Mouse (Mus musculus) layer of hippocampus, adult 8-10 months (tissue): ENCODE measurements around the gene Rbm28. TPM values are rescaled to one million over a fixed set of nuclear protein-coding genes. Genes with fewer than 3 reads are reported as not detected.
A peak's percentile ranks its signal among the peaks of the same experiment; 100 is the strongest.
"Not testable (repeated sequence)": the region's sequence is repeated elsewhere in the genome, so short reads cannot be mapped to it uniquely, and the experiment has no call there.

ENCODE experiments used
- DNase-seq, 2 experiments: peaks; one replicate each; pipeline ENCODE4 v3.0.0; 2022; ENCODE audit warnings: low spot score in 2 of 2
- total RNA-seq, 4 experiments: library from RNA; stranded (reverse); gene quantifications; 2 replicates each; pipeline ENCODE4 v1.2.4; 2022

Gene Rbm28
- total RNA-seq, 4 experiments from 2014 or later = 38.0 to 52.6 (median 44.6) TPM

DNA sequence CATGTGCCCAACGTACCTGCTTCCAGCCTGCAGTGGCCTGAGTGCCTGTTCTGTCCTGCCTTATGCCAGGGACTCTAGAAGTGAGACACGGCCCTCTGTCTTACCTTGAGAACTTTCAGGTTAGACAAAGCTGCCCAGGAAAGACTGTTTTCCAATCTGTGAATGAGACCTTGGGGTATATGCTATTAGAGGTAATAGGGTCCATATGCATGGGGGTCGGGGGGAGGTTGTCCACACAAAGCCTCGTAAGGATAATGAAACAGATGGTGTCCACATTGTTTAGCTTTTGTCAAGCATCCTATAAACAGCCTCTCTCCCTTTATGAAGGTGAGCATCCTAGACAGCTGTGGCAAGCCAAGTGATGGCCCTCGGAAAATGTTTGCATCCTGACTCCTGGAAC is 30.3 kb upstream of the Rbm28 start:
- DNase-seq = no peak

DNA sequence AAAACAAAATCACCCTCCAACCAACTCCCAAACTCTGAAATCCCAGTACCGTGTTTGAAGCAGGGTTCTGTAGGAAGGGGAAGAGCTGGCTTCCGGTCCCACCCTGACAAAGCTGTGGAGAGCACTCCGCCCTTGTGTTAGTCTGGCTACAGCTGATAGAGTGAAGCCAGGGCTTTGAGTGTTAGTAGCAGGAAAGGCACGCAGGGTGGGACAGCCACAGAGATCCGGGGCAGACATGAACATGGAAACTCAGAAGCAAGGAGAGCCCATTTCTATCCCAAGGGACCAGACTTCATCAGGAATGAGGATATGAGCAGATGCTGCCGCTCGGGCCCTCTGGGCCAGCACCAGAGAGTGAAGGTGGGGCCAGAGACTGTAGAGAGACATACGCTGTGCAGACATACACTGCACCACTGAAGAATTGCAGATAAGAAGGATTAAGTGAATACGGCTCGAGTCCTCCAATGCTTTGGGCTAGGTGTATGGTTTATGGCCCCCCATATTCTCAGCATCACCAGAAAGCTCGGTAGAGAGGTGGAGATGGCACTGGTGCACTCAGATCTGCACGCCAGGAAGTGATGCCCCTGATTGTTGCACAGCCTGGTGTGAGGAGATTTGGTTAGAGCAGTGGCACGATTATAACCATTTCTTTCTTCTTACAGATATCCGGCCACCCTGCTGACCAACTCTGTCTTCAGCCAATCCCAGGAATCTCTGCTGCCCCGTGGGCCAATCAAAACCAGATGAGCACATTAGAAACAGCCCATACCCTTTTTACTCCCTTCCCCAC is 29.4 kb upstream of the Rbm28 start:
- DNase-seq = no peak

DNA sequence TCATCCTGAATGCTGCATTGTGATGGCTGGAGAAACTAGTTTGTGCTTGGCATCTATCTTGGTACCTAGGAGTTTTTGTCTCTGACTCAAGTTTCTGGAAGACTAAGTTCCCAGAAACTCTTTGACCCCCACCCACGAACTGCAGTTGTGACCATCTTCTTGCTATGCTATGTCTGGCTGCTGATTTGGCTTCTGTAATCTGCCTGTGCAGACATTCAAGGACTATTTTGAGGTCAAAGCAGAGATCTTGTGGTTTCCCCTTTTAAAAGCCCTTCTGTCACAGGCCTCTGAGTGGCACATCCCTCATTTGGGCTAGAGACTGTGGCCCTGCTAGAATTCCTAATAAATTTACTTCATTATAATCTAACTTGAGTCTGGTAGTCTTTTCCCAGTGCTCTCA is 23.1 kb upstream of the Rbm28 start:
- DNase-seq = no peak

DNA sequence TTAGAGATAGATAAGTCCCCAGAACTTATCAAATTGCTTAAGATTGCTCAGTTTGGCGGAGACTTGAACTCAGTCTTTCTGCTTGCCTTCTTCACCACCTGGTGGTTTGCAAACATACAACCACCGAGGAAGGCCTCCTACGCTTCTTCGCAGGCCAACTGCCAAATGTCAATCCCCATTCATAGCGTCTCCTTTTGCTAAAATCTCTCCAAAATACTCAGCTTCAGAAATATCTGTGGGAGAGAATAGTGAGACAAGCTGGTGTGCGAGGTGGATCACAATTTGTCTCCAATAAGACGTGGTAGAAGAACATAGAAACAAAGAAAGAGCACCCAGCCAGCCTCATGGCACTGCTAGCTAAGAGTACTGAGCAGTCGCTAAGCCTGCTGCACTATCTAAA is 15.0 kb upstream of the Rbm28 start:
- peak in 1 of 2 experiments; percentile 70 for DNase-seq

DNA sequence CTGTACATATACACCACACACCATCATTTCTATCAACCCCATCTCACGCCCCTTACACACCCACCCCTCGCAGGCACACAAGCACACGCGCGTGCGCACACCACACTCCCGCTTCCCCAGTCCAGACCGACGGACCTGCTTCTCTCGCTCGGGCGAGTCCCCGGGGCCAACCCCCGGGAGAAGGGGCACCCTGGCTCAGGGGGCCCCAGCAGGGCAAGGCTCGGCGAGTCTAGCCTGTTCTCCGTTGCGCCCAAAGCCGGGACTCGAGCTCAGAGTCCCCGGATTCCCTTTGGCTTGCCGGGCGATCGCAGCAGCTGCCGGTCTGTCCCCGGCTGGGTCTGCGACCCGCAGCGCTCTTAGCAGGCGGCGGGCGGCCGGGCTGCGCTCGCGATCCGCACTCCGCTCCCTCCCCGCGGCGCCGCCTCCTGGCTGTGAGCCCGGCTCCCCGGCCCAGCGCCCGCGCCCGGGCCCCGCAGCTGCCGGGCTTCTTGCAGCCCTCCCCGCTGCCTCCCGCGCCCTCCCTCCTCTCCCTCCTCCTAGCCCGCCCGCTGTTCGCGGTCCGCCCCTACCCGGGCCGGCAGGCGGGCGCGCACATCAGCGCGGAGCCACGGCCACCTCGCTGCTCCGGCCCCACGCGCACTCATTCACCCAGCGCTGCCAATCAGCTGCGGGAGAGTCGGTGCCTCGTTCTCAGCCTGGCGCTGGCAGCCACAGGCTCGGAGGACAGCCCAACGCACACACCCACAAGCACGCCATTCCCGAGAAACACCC is 14.3 kb upstream of the Rbm28 start, which contains the start of gene Prrt4:
Gene Prrt4 (minus strand): TSS at position 697 of the 771 bp plus-strand sequence.
- DNase-seq = peak; percentile 60 to 65

DNA sequence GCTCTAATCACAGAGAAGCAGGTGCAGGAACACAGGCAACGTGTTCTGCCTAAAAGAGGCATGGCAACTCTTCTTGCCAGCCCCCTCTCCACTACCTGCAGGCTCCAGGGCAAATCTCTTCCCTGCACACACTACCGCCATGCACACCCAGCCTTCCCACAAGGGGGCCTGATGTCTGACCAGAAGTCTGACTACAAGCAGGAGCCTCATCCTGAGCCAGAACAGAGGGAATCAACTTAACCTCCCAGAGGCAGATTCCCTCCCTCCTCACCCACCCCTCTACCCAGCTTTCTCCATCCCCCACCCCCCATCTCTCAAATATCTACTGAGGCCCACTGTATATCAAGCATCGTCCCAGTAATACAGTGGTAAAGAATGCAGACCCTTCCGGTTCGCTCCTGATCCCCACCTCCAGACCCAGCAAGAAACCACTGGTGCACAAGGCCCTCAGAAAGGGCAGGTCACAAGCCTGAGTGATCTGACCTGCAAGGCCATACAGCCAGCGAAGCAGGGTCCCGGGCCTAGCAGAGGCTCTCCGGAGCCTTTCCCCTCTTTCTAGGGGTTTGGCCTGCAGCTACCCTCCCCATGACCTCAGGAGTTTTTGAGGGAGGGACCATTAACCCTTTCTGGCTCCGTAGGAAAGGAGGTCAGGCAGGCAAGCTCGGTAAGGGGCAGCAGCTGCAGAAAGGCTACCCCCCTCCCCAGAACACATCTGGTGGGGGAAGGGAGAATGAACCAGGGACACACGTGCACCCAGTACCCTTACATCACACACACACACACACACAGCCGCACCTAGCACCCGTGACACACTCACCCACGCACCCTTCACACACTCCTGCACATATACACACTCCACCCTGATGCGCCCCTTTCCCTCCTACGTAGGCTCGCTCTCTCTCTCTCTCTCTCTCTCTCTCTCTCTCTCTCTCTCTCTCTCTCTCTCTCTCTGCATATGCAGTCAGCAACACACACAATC is 13.4 kb upstream of the Rbm28 start:
- no peak for DNase-seq

- no peak for DNase-seq
Measured at GRCm38 (mm10) chr6:29175113-29175512, 10.3 kb upstream of the Rbm28 start.

DNA sequence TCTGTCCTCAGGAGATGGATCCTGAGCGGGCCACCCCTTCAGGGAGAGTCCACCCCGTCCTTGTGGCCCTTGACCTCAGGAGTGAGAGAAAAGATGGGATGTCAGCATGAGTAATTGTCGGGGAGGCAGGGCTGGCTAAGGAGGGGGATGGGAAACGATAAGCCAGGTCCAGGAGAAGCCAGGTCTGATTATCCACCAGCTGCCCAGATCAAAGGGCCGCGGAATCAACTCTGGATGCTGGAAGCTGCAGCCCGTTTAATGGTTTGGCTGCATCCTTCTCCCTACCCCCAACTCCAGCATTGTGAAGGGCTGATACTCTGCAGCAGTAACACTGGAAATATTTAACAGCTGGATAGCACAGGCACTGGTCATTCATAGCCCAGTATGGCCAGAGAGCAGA is 9.6 kb upstream of the Rbm28 start:
- DNase-seq = no peak

- peak in 1 of 2 experiments; percentile 62 for DNase-seq
Measured at GRCm38 (mm10) chr6:29170952-29171388, 6.2 kb upstream of the Rbm28 start.

- DNase-seq = no peak
Measured at GRCm38 (mm10) chr6:29170063-29170921, 5.5 kb upstream of the Rbm28 start.

GRCm38 (mm10) chr6:29169675-29170062 is 4.9 kb upstream of the Rbm28 start:
- no peak for DNase-seq

DNA sequence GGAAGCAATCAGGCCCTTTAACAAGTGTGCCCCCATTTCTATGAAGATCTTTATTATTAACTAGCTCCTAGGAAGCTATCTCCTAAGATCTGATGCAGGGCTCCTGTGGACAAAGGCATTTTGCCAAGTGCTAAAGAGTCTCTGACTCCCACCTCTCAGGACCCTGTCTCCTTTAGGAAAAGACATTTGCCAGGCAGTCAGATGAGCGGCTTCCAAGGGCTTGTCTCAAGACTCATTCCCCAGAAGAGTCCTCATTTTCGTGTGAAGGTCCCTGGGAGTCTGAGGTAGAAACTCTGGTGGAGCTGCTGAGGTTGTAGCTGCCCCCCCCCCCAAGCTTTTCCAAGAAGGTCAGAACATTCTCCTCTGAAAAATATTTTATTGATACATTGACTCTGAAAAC is 4.1 kb upstream of the Rbm28 start:
- no peak for DNase-seq

DNA sequence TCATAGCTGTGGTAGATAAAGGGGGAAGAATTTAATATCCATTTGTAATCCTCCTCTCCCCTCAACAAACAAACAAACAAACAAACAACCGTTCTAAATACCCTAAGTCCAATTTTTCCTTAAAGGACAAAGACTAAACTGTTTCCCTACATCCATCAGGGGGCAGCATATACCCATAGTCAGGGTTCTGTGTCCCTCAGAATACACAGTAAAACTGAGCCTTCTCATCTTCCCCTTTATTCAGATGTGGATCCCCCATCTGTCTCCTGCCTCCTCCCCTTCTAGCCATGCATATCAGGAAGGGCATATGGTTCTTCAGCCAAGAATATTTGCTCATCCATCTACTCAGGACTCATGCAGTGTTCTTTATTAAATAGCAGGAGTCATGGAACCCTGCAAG is 1.4 kb upstream of the Rbm28 start:
- DNase-seq = peak; percentile 36 to 50

GRCm38 (mm10) chr6:29161291-29161690 is 3.5 kb downstream of the Rbm28 start:
- DNase-seq = not testable (repeated sequence)

DNA sequence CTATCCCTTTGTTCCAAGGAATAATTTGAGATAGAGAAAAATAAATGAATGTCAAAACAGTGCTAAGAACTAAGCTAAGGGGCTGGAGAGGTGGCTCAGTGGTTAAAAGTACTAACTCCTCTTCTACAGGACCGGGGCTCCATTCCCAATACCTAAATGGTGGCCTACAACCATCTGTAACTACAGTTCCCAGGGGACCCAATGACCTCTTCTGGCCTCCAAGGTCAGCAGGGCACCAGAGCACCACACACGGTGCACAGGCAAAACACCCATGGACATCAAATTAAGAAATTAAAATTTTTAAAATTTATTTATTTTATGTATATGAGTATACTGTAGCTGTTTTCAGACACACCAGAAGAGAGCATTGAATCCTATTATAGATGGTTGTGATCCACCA is 4.0 kb downstream of the Rbm28 start:
- DNase-seq = no peak

DNA sequence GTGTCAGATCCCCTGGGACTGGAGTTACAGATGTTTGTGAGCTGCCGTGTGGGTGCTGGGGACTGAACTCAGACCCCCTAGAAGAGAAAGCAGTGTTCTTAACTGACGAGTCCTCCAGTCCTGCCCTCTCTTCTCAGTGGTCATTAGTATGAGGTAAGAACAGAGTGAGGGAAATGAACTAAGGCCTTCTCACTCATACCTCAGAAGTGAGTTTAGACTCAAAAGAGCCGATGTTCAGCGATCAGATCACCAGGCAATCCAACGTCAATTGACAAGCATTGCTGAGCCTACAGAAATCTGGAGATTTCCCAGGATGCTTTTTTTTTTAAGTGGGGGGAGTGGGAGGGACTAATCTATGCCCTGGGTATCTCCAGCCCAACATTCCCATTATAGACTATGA is 8.5 kb downstream of the Rbm28 start:
- DNase-seq = no peak

- DNase-seq = no peak
Measured at GRCm38 (mm10) chr6:29150001-29150400, 14.8 kb downstream of the Rbm28 start.

GRCm38 (mm10) chr6:29147407-29148010 is 17.3 kb downstream of the Rbm28 start:
- no peak for DNase-seq

DNA sequence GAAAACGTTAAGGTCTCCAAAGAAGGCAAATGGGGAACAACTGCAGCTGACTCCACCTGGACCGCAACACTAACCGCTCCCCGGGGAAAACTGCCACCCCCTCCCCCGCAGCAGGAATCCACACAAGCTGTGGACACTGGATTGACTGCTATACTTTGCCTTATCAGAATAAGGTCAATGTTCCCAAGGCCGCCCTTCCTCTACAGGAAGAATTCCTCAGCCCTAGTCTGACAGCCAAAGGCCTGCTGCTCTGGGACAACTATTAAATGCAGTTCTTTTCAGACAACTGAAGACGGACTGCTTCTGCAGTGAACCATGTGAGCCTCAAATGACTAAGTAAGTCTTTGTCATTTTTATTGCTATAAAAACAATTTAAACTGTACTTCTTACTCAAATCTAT is 18.2 kb downstream of the Rbm28 start:
- no peak for DNase-seq
